Mouse (Mus musculus) spleen, embryonic (tissue): ENCODE results near the gene Fmnl2.

Experiments used
- CTCF ChIA-PET: fragments of 350-600 bp; sonication (Branson Sonifier 250); formaldehyde crosslinking; loops from one replicate; lab custom pipeline; 2022; lab: Charles Lee

Fmnl2 gene

GRCm38 (mm10) chr2:52864635-52865034 lies 7.0 kb downstream of the Fmnl2 start:
- CTCF ChIA-PET = no interaction called here

GRCm38 (mm10) chr2:52866151-52866550 lies 8.5 kb downstream of the Fmnl2 start:
- CTCF ChIA-PET = no interaction called here

- CTCF ChIA-PET = no interaction called here
Measured at GRCm38 (mm10) chr2:52867781-52868180, 10.1 kb downstream of the Fmnl2 start.

- CTCF ChIA-PET = no interaction called here
Measured at GRCm38 (mm10) chr2:52868181-52868580, 10.5 kb downstream of the Fmnl2 start.

- CTCF ChIA-PET = no interaction called here
Measured at GRCm38 (mm10) chr2:52872636-52873035, 15.0 kb downstream of the Fmnl2 start.

GRCm38 (mm10) chr2:52873276-52874063 lies 15.8 kb downstream of the Fmnl2 start:
- CTCF ChIA-PET = no interaction called here

- CTCF ChIA-PET = no interaction called here
Measured at GRCm38 (mm10) chr2:52874721-52875120, 17.1 kb downstream of the Fmnl2 start.

GRCm38 (mm10) chr2:52875801-52876200 lies 18.1 kb downstream of the Fmnl2 start:
- CTCF ChIA-PET = no interaction called here

- CTCF ChIA-PET = no interaction called here
Measured at GRCm38 (mm10) chr2:52883401-52883800, 25.7 kb downstream of the Fmnl2 start.

- CTCF ChIA-PET = no interaction called here
Measured at GRCm38 (mm10) chr2:52884082-52884481, 26.4 kb downstream of the Fmnl2 start.

GRCm38 (mm10) chr2:52885071-52885470 lies 27.4 kb downstream of the Fmnl2 start:
- CTCF ChIA-PET = no interaction called here

GRCm38 (mm10) chr2:52887281-52887680 lies 29.6 kb downstream of the Fmnl2 start:
- CTCF ChIA-PET = no interaction called here

GRCm38 (mm10) chr2:52891115-52891514 lies 33.5 kb downstream of the Fmnl2 start:
- CTCF ChIA-PET = no interaction called here

- CTCF ChIA-PET = no interaction called here
Measured at GRCm38 (mm10) chr2:52891744-52892143, 34.1 kb downstream of the Fmnl2 start.

- CTCF ChIA-PET = no interaction called here
Measured at GRCm38 (mm10) chr2:52894983-52895621, 37.4 kb downstream of the Fmnl2 start.

GRCm38 (mm10) chr2:52896995-52897394 lies 39.3 kb downstream of the Fmnl2 start:
- CTCF ChIA-PET = no interaction called here

- CTCF ChIA-PET = no interaction called here
Measured at GRCm38 (mm10) chr2:52900780-52901179, 43.1 kb downstream of the Fmnl2 start.

- CTCF ChIA-PET = no interaction called here
Measured at GRCm38 (mm10) chr2:52901300-52902013, 43.8 kb downstream of the Fmnl2 start.

GRCm38 (mm10) chr2:52902456-52902855 lies 44.8 kb downstream of the Fmnl2 start:
- CTCF ChIA-PET = no interaction called here

- CTCF ChIA-PET = no interaction called here
Measured at GRCm38 (mm10) chr2:52903228-52903963, 45.7 kb downstream of the Fmnl2 start.

- CTCF ChIA-PET = interaction anchor here (0.5 kb wide), 1 partner anchor 119 kb away, joined by 6 read pairs; no protein-coding TSS in a partner anchor
Measured at GRCm38 (mm10) chr2:52904526-52904925, 46.9 kb downstream of the Fmnl2 start.

GRCm38 (mm10) chr2:52913311-52913710 lies 55.7 kb downstream of the Fmnl2 start:
- CTCF ChIA-PET = no interaction called here
